Comparison of ENCODE assay signal across 8 mouse cellular contexts in the genomic region with DNA sequence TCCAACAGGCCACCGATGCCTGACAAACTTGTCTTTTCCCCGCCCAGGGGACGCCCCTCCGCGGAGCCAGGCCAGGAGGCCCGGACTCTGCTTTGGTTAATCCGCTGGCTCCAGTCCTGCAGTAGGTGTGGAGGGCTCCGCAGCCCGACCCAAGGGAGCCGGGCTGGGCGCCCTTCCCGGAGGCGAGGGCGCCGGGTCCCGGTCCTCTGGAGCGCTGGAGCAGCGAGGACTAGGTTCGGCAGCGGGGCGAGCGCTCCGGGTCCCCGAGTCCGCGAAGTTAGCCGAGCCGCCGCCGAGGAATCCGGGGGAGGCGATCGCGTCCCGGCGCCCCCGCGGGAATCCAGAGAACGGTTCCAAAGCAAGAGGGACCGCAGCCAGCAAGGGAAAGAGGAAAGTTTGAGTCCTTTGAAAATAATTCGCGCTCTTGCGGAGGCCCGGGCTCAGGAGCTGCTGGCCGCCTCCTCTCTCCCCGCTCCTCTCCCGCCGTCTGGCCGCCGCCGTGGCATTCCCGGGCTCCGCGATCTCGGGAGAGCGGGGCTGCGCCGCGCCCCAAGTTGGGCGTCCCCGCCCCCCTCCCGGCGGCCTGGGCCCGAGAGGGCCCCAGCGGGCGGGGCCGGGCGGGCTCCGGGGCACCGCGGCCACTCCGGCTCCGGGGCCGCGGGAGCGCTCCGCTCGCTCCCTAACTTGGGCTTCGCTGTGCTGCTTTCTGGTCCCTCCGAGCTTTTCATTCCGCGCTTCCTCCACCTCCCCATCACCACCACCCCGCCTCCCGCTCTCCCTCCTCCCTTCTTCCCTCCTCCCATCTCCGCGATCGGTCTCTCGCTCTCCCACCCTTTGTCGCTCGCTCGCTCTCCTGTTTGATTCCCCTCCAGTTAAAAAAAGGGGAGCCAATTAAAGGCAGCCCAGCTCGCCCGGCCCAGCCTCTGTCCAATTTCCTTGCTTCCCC.
DNase-seq lines count a peak whose midpoint lies in the region; ATAC-seq and TF ChIP-seq lines count a peak whose summit lies in the region.

No protein-coding gene starts in this region.

- no peaks in the 10 kb centered on the region; the same call in 1 of the 2 replicates for H3K27me3 ChIP-seq in forebrain, postnatal 0 days (ENCODE audit: insufficient read depth, low read length)
- no peaks in the 10 kb centered on the region for H3K27me3 ChIP-seq in hindbrain, embryonic 15.5 days
- peaks cover 83% of the 10 kb centered on the region for H3K27me3 ChIP-seq in limb, embryonic 10.5 days (ENCODE audit: low read depth, poor library complexity, severe bottlenecking)
- no peaks in the 10 kb centered on the region for H3K27me3 ChIP-seq in midbrain, postnatal 0 days (ENCODE audit: insufficient read depth, low read length)

- DNase-seq in ovary, postnatal 10 days (ENCODE audit: low spot score) = peak; percentile 19
- no peak for DNase-seq in ovary, adult 18-20 months (ENCODE audit: low spot score)
- DNase-seq in forebrain, postnatal 0 days = peak; percentile 87
- DNase-seq in limb, embryonic 10.5 days (ENCODE audit: low spot score) = peak; percentile 82
- peak; percentile 90 for DNase-seq in midbrain, postnatal 0 days (ENCODE audit: low spot score)
- peak; percentile 65 for DNase-seq in yolk sac, embryonic 10.5 days (ENCODE audit: low spot score)

- no peak overlapping the region for H3K27ac ChIP-seq in brown adipose tissue, adult 24 weeks (replicated peaks; ENCODE audit: low read depth, low read length)
- peak overlapping the region; percentile 87 for H3K27ac ChIP-seq in forebrain, postnatal 0 days (ENCODE audit: low read depth, low read length)
- peak overlapping the region; percentile 92 for H3K27ac ChIP-seq in hindbrain, embryonic 15.5 days (replicated peaks)
- peak overlapping the region; percentile 87 for H3K27ac ChIP-seq in limb, embryonic 10.5 days
- H3K27ac ChIP-seq in midbrain, postnatal 0 days (ENCODE audit: low read depth, low read length) = peak overlapping the region; percentile 85

- H3K4me1 ChIP-seq in brown adipose tissue, adult 24 weeks (ENCODE audit: control insufficient read depth, insufficient read depth, insufficient read length, low read length) = no peaks in the 10 kb centered on the region; the same call in 1 of the 2 replicates
- H3K4me1 ChIP-seq in forebrain, postnatal 0 days (ENCODE audit: insufficient read depth) = peaks cover 13% of the 10 kb centered on the region
- H3K4me1 ChIP-seq in hindbrain, embryonic 15.5 days (replicated peaks) = peaks cover 60% of the 10 kb centered on the region
- H3K4me1 ChIP-seq in limb, embryonic 10.5 days = peaks cover 72% of the 10 kb centered on the region
- peaks cover 18% of the 10 kb centered on the region; the same call in 1 of the 2 replicates for H3K4me1 ChIP-seq in midbrain, postnatal 0 days (ENCODE audit: insufficient read depth, low read length)

- peak overlapping the region; percentile 68 for H3K9ac ChIP-seq in forebrain, postnatal 0 days
- H3K9ac ChIP-seq in hindbrain, embryonic 15.5 days = peak overlapping the region; percentile 72
- H3K9ac ChIP-seq in midbrain, postnatal 0 days (replicated peaks; ENCODE audit: low read length, poor library complexity, severe bottlenecking) = peak overlapping the region; percentile 72

- H3K4me2 ChIP-seq in forebrain, postnatal 0 days (ENCODE audit: low read depth) = peak overlapping the region; percentile 96
- H3K4me2 ChIP-seq in hindbrain, embryonic 15.5 days = peak overlapping the region; percentile 99
- H3K4me2 ChIP-seq in midbrain, postnatal 0 days (ENCODE audit: low read depth, low read length, poor library complexity, severe bottlenecking) = peak overlapping the region; percentile 99

- peak overlapping the region; percentile 58 for H3K4me3 ChIP-seq in brown adipose tissue, adult 24 weeks (ENCODE audit: insufficient read depth, low read depth, low read length)
- H3K4me3 ChIP-seq in forebrain, postnatal 0 days (ENCODE audit: low read depth, low read length) = peak overlapping the region; percentile 63
- H3K4me3 ChIP-seq in hindbrain, embryonic 15.5 days = peak overlapping the region; percentile 75
- H3K4me3 ChIP-seq in limb, embryonic 10.5 days = peak overlapping the region; percentile 76
- peak overlapping the region; percentile 70 for H3K4me3 ChIP-seq in midbrain, postnatal 0 days (ENCODE audit: low read depth, low read length)

- WGBS in forebrain, postnatal 0 days = 1% methylated on average over 72 of the region's 93 CpGs
- WGBS in hindbrain, embryonic 15.5 days = under 1% methylated on average over 79 of the region's 93 CpGs
- WGBS in limb, embryonic 10.5 days = under 1% methylated on average over 92 of the region's 93 CpGs
- 1% methylated on average over 64 of the region's 93 CpGs for WGBS in midbrain, postnatal 0 days

- no peak for TF ChIP-seq CTCF in forebrain, postnatal 0 days (IDR thresholded peaks at IDR 0.05; ENCODE audit: low read depth)
- TF ChIP-seq CTCF in midbrain, postnatal 0 days (IDR thresholded peaks at IDR 0.05) = no peak

- H3K36me3 ChIP-seq in forebrain, postnatal 0 days (ENCODE audit: insufficient read depth) = no peaks in the 10 kb centered on the region
- no peaks in the 10 kb centered on the region for H3K36me3 ChIP-seq in hindbrain, embryonic 15.5 days
- no peaks in the 10 kb centered on the region for H3K36me3 ChIP-seq in limb, embryonic 10.5 days
- H3K36me3 ChIP-seq in midbrain, postnatal 0 days (ENCODE audit: insufficient read depth, low read length) = no peaks in the 10 kb centered on the region

- no peaks in the 10 kb centered on the region for H3K9me3 ChIP-seq in forebrain, postnatal 0 days (ENCODE audit: low read length)
- H3K9me3 ChIP-seq in hindbrain, embryonic 15.5 days = no peaks in the 10 kb centered on the region
- no peaks in the 10 kb centered on the region; the same call in 1 of the 2 replicates for H3K9me3 ChIP-seq in limb, embryonic 10.5 days (replicated peaks)
- no peaks in the 10 kb centered on the region for H3K9me3 ChIP-seq in midbrain, postnatal 0 days (ENCODE audit: low read length)

- ATAC-seq in forebrain, postnatal 0 days = peak; percentile 54
- ATAC-seq in hindbrain, embryonic 15.5 days (ENCODE audit: low FRiP score, low read depth) = peak; percentile 65
- ATAC-seq in midbrain, postnatal 0 days (ENCODE audit: low FRiP score) = peak; percentile 62
